Mouse (Mus musculus) bone marrow, adult 2 months (tissue): Measurements from ENCODE around the gene Hist1h2bh.
A peak's percentile ranks its signal among the peaks of the same experiment; 100 is the strongest.

ENCODE experiments used
- CTCF ChIP-seq: fragments of 200-500 bp; IDR thresholded peaks from 2 replicates; pipeline ENCODE4 v1.5.1; 2011; ENCODE audit warnings: low read length, control low read depth; ENCODE audit not compliant: control insufficient read depth, insufficient read depth
- POLR2A ChIP-seq: fragments of 200-500 bp; IDR thresholded peaks from 2 replicates; pipeline ENCODE4 v1.6.1; 2011; ENCODE audit warnings: low read depth, mild to moderate bottlenecking, control low read depth, low read length, borderline replicate concordance; ENCODE audit not compliant: control insufficient read depth

- peak; percentile 86 for TF ChIP-seq CTCF
- no peak for TF ChIP-seq POLR2A
Measured at GRCm38 (mm10) chr13:23524654-23525053, 18.5 kb downstream of the Hist1h2bh start.
